Mouse (Mus musculus) gastrocnemius, adult 8-10 months (tissue): ENCODE results near the gene Olfr464. TPM values are rescaled to one million over a fixed set of nuclear protein-coding genes. Genes with fewer than 3 reads are reported as not detected.

Source experiments
- DNase-seq, 2 experiments: peaks; one replicate each; pipeline ENCODE4 v3.0.0; 2022; ENCODE audit warnings: low spot score in 2 of 2
- total RNA-seq, 4 experiments: library from RNA; stranded (reverse); gene quantifications; 2 replicates each; pipeline ENCODE4 v1.2.4; 2022

Olfr464 gene
- total RNA-seq = not detected

- no peak for DNase-seq
These were observed at the start of gene Olfr464 for GRCm38 (mm10) chr11:87920966-87921365. Gene Olfr464 (minus strand): TSS chr11:87920967.

GRCm38 (mm10) chr11:87968356-87969122 lies 47.8 kb upstream of the Olfr464 start:
- DNase-seq = no peak

GRCm38 (mm10) chr11:87967692-87968289 lies 47.0 kb upstream of the Olfr464 start:
- DNase-seq = peak; percentile 64 to 66

GRCm38 (mm10) chr11:87966214-87966613 lies 45.4 kb upstream of the Olfr464 start:
- DNase-seq = peak in 1 of 2 experiments; percentile 30

- no peak for DNase-seq
These were observed 44.5 kb upstream of the Olfr464 start for GRCm38 (mm10) chr11:87965293-87965692.

- DNase-seq = no peak
These were observed 36.3 kb upstream of the Olfr464 start for GRCm38 (mm10) chr11:87957066-87957465.

- no peak for DNase-seq
These were observed 34.4 kb upstream of the Olfr464 start for GRCm38 (mm10) chr11:87955144-87955543.

- DNase-seq = no peak
These were observed 29.2 kb upstream of the Olfr464 start for GRCm38 (mm10) chr11:87949990-87950389.

GRCm38 (mm10) chr11:87935467-87935866 lies 14.7 kb upstream of the Olfr464 start:
- DNase-seq = no peak

GRCm38 (mm10) chr11:87933731-87934130 lies 13.0 kb upstream of the Olfr464 start:
- DNase-seq = no peak

- DNase-seq = no peak
These were observed 9.6 kb upstream of the Olfr464 start for GRCm38 (mm10) chr11:87930348-87930747.

GRCm38 (mm10) chr11:87920301-87920700 lies 466 bp downstream of the Olfr464 start:
- DNase-seq = no peak

GRCm38 (mm10) chr11:87916005-87916404 lies 4.8 kb downstream of the Olfr464 start:
- DNase-seq = no peak

- DNase-seq = no peak
These were observed 16.4 kb downstream of the Olfr464 start for GRCm38 (mm10) chr11:87904331-87904730.

GRCm38 (mm10) chr11:87897287-87897686 lies 23.5 kb downstream of the Olfr464 start, which contains the start of gene Olfr463:
Gene Olfr463 (minus strand): TSS chr11:87897387.
- no peak for DNase-seq

GRCm38 (mm10) chr11:87892168-87892567 lies 28.6 kb downstream of the Olfr464 start, which contains the start of gene Olfr462:
Gene Olfr462 (minus strand): TSS chr11:87892268.
- no peak for DNase-seq

GRCm38 (mm10) chr11:87884856-87885255 lies 35.9 kb downstream of the Olfr464 start:
- DNase-seq = no peak

GRCm38 (mm10) chr11:87883493-87883892 lies 37.3 kb downstream of the Olfr464 start:
- DNase-seq = no peak

GRCm38 (mm10) chr11:87881714-87882113 lies 39.1 kb downstream of the Olfr464 start:
- DNase-seq = no peak

GRCm38 (mm10) chr11:87879826-87880225 lies 40.9 kb downstream of the Olfr464 start:
- DNase-seq = no peak

GRCm38 (mm10) chr11:87875436-87875835 lies 45.3 kb downstream of the Olfr464 start, which contains the start of gene Epx:
Gene Epx (minus strand): TSS chr11:87875536.
- DNase-seq = no peak

- DNase-seq = no peak
These were observed 49.0 kb downstream of the Olfr464 start for GRCm38 (mm10) chr11:87871766-87872165.

GRCm38 (mm10) chr11:87870096-87870495 lies 50.7 kb downstream of the Olfr464 start:
- DNase-seq = no peak
